Comparison of ENCODE assay signal across 8 mouse cellular contexts in genomic region chr10:128368402-128369217, GRCm38 (mm10). TPM values are rescaled to one million over a fixed set of nuclear protein-coding genes. Genes with fewer than 3 reads are reported as not detected.
DNase-seq lines count a peak whose midpoint lies in the region; ATAC-seq and TF ChIP-seq lines count a peak whose summit lies in the region.

Coq10a (minus strand) TSS chr10:128368997.

- H3K4me3 ChIP-seq in MEL (ENCODE audit: control insufficient read depth in 1 of 2, insufficient read depth in 1 of 2, low read depth in 2 of 2, low read length in 2 of 2) = peak within 1 kb of the TSS; percentile 63 to 94
- H3K4me3 ChIP-seq in cerebellum, adult 2 months (replicated peaks; ENCODE audit: insufficient read depth, low read depth, low read length) = peak within 1 kb of the TSS; percentile 78
- peak within 1 kb of the TSS; percentile 61 for H3K4me3 ChIP-seq in forebrain, postnatal 0 days (ENCODE audit: low read depth, low read length)
- peak within 1 kb of the TSS; percentile 70 for H3K4me3 ChIP-seq in lung, embryonic 15.5 days

- DNase-seq in MEL (ENCODE audit: low read depth, low spot score) = peak; percentile 92
- DNase-seq in cerebellum, adult 2 months = peak; percentile 95 to 97
- peak; percentile 94 for DNase-seq in forebrain, postnatal 0 days
- peak; percentile 92 for DNase-seq in heart, postnatal 4 days
- peak; percentile 92 to 94 for DNase-seq in layer of hippocampus, adult 8-10 months (ENCODE audit: low spot score in 2 of 2)
- DNase-seq in ovary, adult 18-20 months (ENCODE audit: low spot score) = peak; percentile 87
- peak; percentile 91 for DNase-seq in thymus, postnatal 0 days (ENCODE audit: low spot score)

- no peaks in the 10 kb centered on the region for H3K27me3 ChIP-seq in MEL (ENCODE audit: control insufficient read depth in 1 of 2, insufficient read depth in 2 of 2, low read length in 2 of 2)
- H3K27me3 ChIP-seq in cerebellum, adult 2 months (ENCODE audit: control insufficient read depth, insufficient read depth, low read length) = no peaks in the 10 kb centered on the region
- no peaks in the 10 kb centered on the region for H3K27me3 ChIP-seq in forebrain, postnatal 0 days (ENCODE audit: insufficient read depth, low read length)
- no peaks in the 10 kb centered on the region for H3K27me3 ChIP-seq in lung, embryonic 15.5 days

- peak; percentile 95 for ATAC-seq in forebrain, postnatal 0 days
- ATAC-seq in lung, embryonic 15.5 days (ENCODE audit: borderline replicate concordance, extremely low read depth, low FRiP score, low TSS enrichment) = peak; percentile 97

- H3K36me3 ChIP-seq in MEL (ENCODE audit: control insufficient read depth in 1 of 2, insufficient read depth in 2 of 2, low read length in 2 of 2) = peaks cover 1 to 13% of the 10 kb centered on the region in 2 experiments
- peaks cover 7% of the 10 kb centered on the region for H3K36me3 ChIP-seq in forebrain, postnatal 0 days (ENCODE audit: insufficient read depth)
- H3K36me3 ChIP-seq in lung, embryonic 15.5 days = peaks cover 10% of the 10 kb centered on the region

- no peak for TF ChIP-seq RAD21 in MEL (IDR thresholded peaks at IDR 0.05; ENCODE audit: low read depth, low read length)

- TF ChIP-seq EP300 in MEL (IDR thresholded peaks at IDR 0.05; ENCODE audit: low read depth in 1 of 2, low read length in 2 of 2) = no peak

- H3K9me3 ChIP-seq in MEL (replicated peaks; ENCODE audit: insufficient read depth, low read length) = no peaks in the 10 kb centered on the region
- no peaks in the 10 kb centered on the region for H3K9me3 ChIP-seq in forebrain, postnatal 0 days (ENCODE audit: low read length)
- H3K9me3 ChIP-seq in lung, embryonic 15.5 days = no peaks in the 10 kb centered on the region

- H3K79me2 ChIP-seq in MEL (ENCODE audit: control insufficient read depth, insufficient read depth, low read length, poor library complexity) = peaks cover 2% of the 10 kb centered on the region; the same call in 1 of the 2 replicates

- peak; percentile 82 to 87; a peak in 3 of 4 replicates for TF ChIP-seq POLR2A in MEL (IDR thresholded peaks at IDR 0.05; ENCODE audit: control insufficient read depth in 1 of 2, insufficient read depth in 1 of 2, low read depth in 1 of 2, low read length in 2 of 2, poor library complexity in 1 of 2)
- TF ChIP-seq POLR2A in cerebellum, adult 2 months (IDR thresholded peaks at IDR 0.05; ENCODE audit: borderline replicate concordance, insufficient read depth, low read length) = peak; percentile 96

- H3K4me2 ChIP-seq in forebrain, postnatal 0 days (ENCODE audit: low read depth) = peak within 1 kb of the TSS; percentile 93
- peak within 1 kb of the TSS; percentile 84 for H3K4me2 ChIP-seq in lung, embryonic 15.5 days

- peaks cover 11 to 18% of the 10 kb centered on the region in 2 experiments for H3K4me1 ChIP-seq in MEL (ENCODE audit: control insufficient read depth in 1 of 2, insufficient read depth in 2 of 2, low read length in 2 of 2)
- H3K4me1 ChIP-seq in cerebellum, adult 2 months (ENCODE audit: control insufficient read depth, insufficient read depth, low read length) = no peaks in the 10 kb centered on the region; the same call in 1 of the 2 replicates
- H3K4me1 ChIP-seq in forebrain, postnatal 0 days (ENCODE audit: insufficient read depth) = peaks cover 6% of the 10 kb centered on the region
- H3K4me1 ChIP-seq in lung, embryonic 15.5 days = peaks cover 14% of the 10 kb centered on the region

- peak within 1 kb of the TSS; percentile 83 for H3K27ac ChIP-seq in MEL (ENCODE audit: control insufficient read depth, low read depth, low read length)
- peak within 1 kb of the TSS; percentile 78 for H3K27ac ChIP-seq in cerebellum, adult 2 months (ENCODE audit: insufficient read depth, low read length)
- peak within 1 kb of the TSS; percentile 98 for H3K27ac ChIP-seq in forebrain, postnatal 0 days (ENCODE audit: low read depth, low read length)
- H3K27ac ChIP-seq in lung, embryonic 15.5 days = peak within 1 kb of the TSS; percentile 97

- under 1% methylated on average over 81 of the region's 87 CpGs for WGBS in cerebellum, adult 2 months
- 2% methylated on average over 85 of the region's 87 CpGs for WGBS in forebrain, postnatal 0 days
- under 1% methylated on average over 75 of the region's 87 CpGs for WGBS in lung, embryonic 15.5 days

- peak within 1 kb of the TSS; percentile 87 for H3K9ac ChIP-seq in MEL (ENCODE audit: control insufficient read depth, low read depth, low read length, poor library complexity, severe bottlenecking)
- H3K9ac ChIP-seq in forebrain, postnatal 0 days = peak within 1 kb of the TSS; percentile 74
- peak within 1 kb of the TSS; percentile 74 for H3K9ac ChIP-seq in lung, embryonic 15.5 days

- TF ChIP-seq CTCF in MEL (IDR thresholded peaks at IDR 0.05 in 2 of 3, conservative IDR thresholded peaks at IDR 0.05 in 1 of 3; ENCODE audit: control insufficient read depth in 1 of 3, insufficient read depth in 1 of 3, low read depth in 2 of 3, low read length in 3 of 3, poor library complexity in 1 of 3, severe bottlenecking in 1 of 3) = no peak
- TF ChIP-seq CTCF in cerebellum, adult 2 months (IDR thresholded peaks at IDR 0.05; ENCODE audit: borderline replicate concordance, insufficient read depth, low read depth, low read length) = no peak
- TF ChIP-seq CTCF in forebrain, postnatal 0 days (IDR thresholded peaks at IDR 0.05; ENCODE audit: low read depth) = peak; percentile 1; the same call in 1 of the 2 replicates

TF ChIP-seq in MEL, 35 proteins besides CTCF, POLR2A, EP300 and RAD21 (continues in another document):
- TF ChIP-seq TAL1 (IDR thresholded peaks at IDR 0.05; ENCODE audit: low read length) = no peak
- 0 out of 2 replicates have a peak, but pooled peaks have one; percentile 44 for TF ChIP-seq ELF1 (IDR thresholded peaks at IDR 0.05; ENCODE audit: low read depth, low read length)
- TF ChIP-seq POLR2AphosphoS5 (IDR thresholded peaks at IDR 0.05; ENCODE audit: borderline replicate concordance, low read depth, low read length) = no peak
- no peak; the same call in 1 of the 2 replicates for TF ChIP-seq TBP (IDR thresholded peaks at IDR 0.05; ENCODE audit: low read depth, low read length)
- TF ChIP-seq USF1 (IDR thresholded peaks at IDR 0.05; ENCODE audit: low read depth, low read length) = peak; percentile 80; the same call in 1 of the 2 replicates
- TF ChIP-seq CHD2 (IDR thresholded peaks at IDR 0.05; ENCODE audit: low read length) = no peak
- peak; percentile 89; the same call in 1 of the 2 replicates for TF ChIP-seq ZMIZ1 (IDR thresholded peaks at IDR 0.05; ENCODE audit: low read depth, low read length)
- TF ChIP-seq GABPA (IDR thresholded peaks at IDR 0.05; ENCODE audit: low read depth, low read length) = no peak
- peak; percentile 97 for TF ChIP-seq POLR2AphosphoS2 (IDR thresholded peaks at IDR 0.05; ENCODE audit: low read length)
- no peak for TF ChIP-seq ZNF384 (IDR thresholded peaks at IDR 0.05; ENCODE audit: low read depth, low read length)
- TF ChIP-seq MXI1 (IDR thresholded peaks at IDR 0.05; ENCODE audit: low read depth, low read length) = peak; percentile 68; the same call in 1 of the 2 replicates
- TF ChIP-seq TCF12 (IDR thresholded peaks at IDR 0.05; ENCODE audit: low read depth, low read length) = no peak
- peak; percentile 91 for TF ChIP-seq NELFE (IDR thresholded peaks at IDR 0.05; ENCODE audit: low read depth, low read length)
- no peak for TF ChIP-seq CHD1 (IDR thresholded peaks at IDR 0.05; ENCODE audit: low read depth, low read length)
- 0 out of 2 replicates have a peak, but pooled peaks have one; percentile 25 for TF ChIP-seq NRF1 (IDR thresholded peaks at IDR 0.05; ENCODE audit: insufficient read depth, low read depth, low read length, poor library complexity, severe bottlenecking)
- TF ChIP-seq JUND (IDR thresholded peaks at IDR 0.05; ENCODE audit: low read depth, low read length) = no peak
- TF ChIP-seq KAT2A (conservative IDR thresholded peaks at IDR 0.05; ENCODE audit: low read depth, low read length) = peak; percentile 46; the same call in 1 of the 2 replicates
- TF ChIP-seq SMC3 (IDR thresholded peaks at IDR 0.05; ENCODE audit: low read depth, low read length) = no peak
- TF ChIP-seq BHLHE40 (IDR thresholded peaks at IDR 0.05; ENCODE audit: borderline replicate concordance, low read depth, low read length) = no peak
- TF ChIP-seq E2F4 (IDR thresholded peaks at IDR 0.05; ENCODE audit: borderline replicate concordance, low read depth, low read length) = no peak
- 0 out of 2 replicates have a peak, but pooled peaks have one; percentile 43 for TF ChIP-seq UBTF (IDR thresholded peaks at IDR 0.05; ENCODE audit: borderline replicate concordance, insufficient read depth, low read depth, low read length)
- TF ChIP-seq MYB (IDR thresholded peaks at IDR 0.05; ENCODE audit: low read depth, low read length) = no peak
- no peak for TF ChIP-seq RCOR1 (IDR thresholded peaks at IDR 0.05; ENCODE audit: low read depth, low read length)
- TF ChIP-seq GATA1 (IDR thresholded peaks at IDR 0.05; ENCODE audit: low read depth, low read length) = no peak
- TF ChIP-seq MAZ (IDR thresholded peaks at IDR 0.05; ENCODE audit: low read depth, low read length) = peak; percentile 72; the same call in 1 of the 2 replicates
- no peak; the same call in 1 of the 2 replicates for TF ChIP-seq MAX (IDR thresholded peaks at IDR 0.05; ENCODE audit: low read length)
- peak; percentile 81; the same call in 1 of the 2 replicates for TF ChIP-seq SIN3A (IDR thresholded peaks at IDR 0.05; ENCODE audit: low read length)
- peak; percentile 89 for TF ChIP-seq HCFC1 (IDR thresholded peaks at IDR 0.05; ENCODE audit: low read depth, low read length)
- TF ChIP-seq USF2 (IDR thresholded peaks at IDR 0.05; ENCODE audit: borderline replicate concordance in 1 of 2, insufficient read depth in 1 of 2, low read depth in 1 of 2, low read length in 2 of 2) = no peak
- TF ChIP-seq ZKSCAN1 (IDR thresholded peaks at IDR 0.05; ENCODE audit: low read depth, low read length) = no peak

RNA-seq across cellular contexts. Expression of gene Coq10a, which starts in this region (rescaled TPM):
- 6.8 and 7.7 TPM in 2 replicates for total RNA-seq in MEL (2012; rRNA removed)
- 10 to 100 TPM in 1 of 2 experiments, not detected in 1; 14.1 TPM for polyA plus RNA-seq in MEL (2012; ENCODE audit: insufficient read depth in 1 of 2, insufficient read length in 2 of 2, low read depth in 1 of 2, low replicate concordance in 2 of 2, missing spikeins in 1 of 2)
- 115 and 117 TPM in 2 replicates for polyA plus RNA-seq in cerebellum, adult 2 months (2012; rRNA removed)
- total RNA-seq in forebrain, postnatal 0 days (2014; rRNA removed) = 34.0 and 41.6 TPM in 2 replicates
- 48.2 and 50.0 TPM in 2 replicates for polyA plus RNA-seq in forebrain, postnatal 0 days (2015; fragmentation: Nextera tagmentation; extraction: Ambion mirVana)
- total RNA-seq in heart, postnatal 4 days (2021) = 10 to 100 TPM; 82.0 to 85.7 TPM
- total RNA-seq in layer of hippocampus, adult 8-10 months (2022) = 10 to 100 TPM; 47.5 to 57.4 (median 51.9) TPM
- polyA plus RNA-seq in lung, embryonic 15.5 days (2015; fragmentation: Nextera tagmentation; extraction: Ambion mirVana) = 12.5 and 12.6 TPM in 2 replicates
- 17.1 and 21.8 TPM in 2 replicates for polyA plus RNA-seq in thymus, postnatal 0 days (2015; fragmentation: Nextera tagmentation; extraction: Ambion mirVana)

Comparison
In these comparisons a context has a peak if more than half of its experiments do, and no peak if none do; other contexts are left out.
1. Peak in every context shown above with its lines: DNase-seq, ATAC-seq, H3K4me3 ChIP-seq and H3K27ac ChIP-seq.